Mouse (Mus musculus) kidney, adult 2 months (tissue): Measurements from ENCODE around the gene Tmem242. TPM values are rescaled to one million over a fixed set of nuclear protein-coding genes. Genes with fewer than 3 reads are reported as not detected.

Source experiments
- DNase-seq: peaks from one replicate; pipeline ENCODE4 v3.0.0; 2021
- H3K27ac ChIP-seq: fragments of 200-500 bp; 2 replicates; pipeline ENCODE4 v1.5.1; 2012; ENCODE audit warnings: low read depth, low read length, control low read depth, inconsistent platforms; ENCODE audit not compliant: insufficient read depth
- H3K27me3 ChIP-seq: fragments of 200-500 bp; replicated peaks from 2 replicates; pipeline ENCODE4 v1.6.1; 2012; ENCODE audit warnings: mild to moderate bottlenecking, moderate library complexity, low read length, inconsistent platforms; ENCODE audit not compliant: control insufficient read depth, insufficient read depth
- H3K36me3 ChIP-seq: fragments of 200-500 bp; 2 replicates; pipeline ENCODE4 v1.6.1; 2012; ENCODE audit warnings: mild to moderate bottlenecking, moderate library complexity, low read length, inconsistent platforms; ENCODE audit not compliant: control insufficient read depth, insufficient read depth
- H3K4me1 ChIP-seq: fragments of 200-500 bp; 2 replicates; pipeline ENCODE4 v1.6.1; 2011; ENCODE audit warnings: low read length; ENCODE audit not compliant: control insufficient read depth, insufficient read depth
- H3K4me3 ChIP-seq: fragments of 200-500 bp; 2 replicates; pipeline ENCODE4 v1.5.1; 2011; ENCODE audit warnings: mild to moderate bottlenecking, low read depth, low read length, control low read depth; ENCODE audit not compliant: insufficient read depth
- CTCF ChIP-seq: fragments of 200-500 bp; conservative IDR thresholded peaks from 2 replicates; pipeline ENCODE4 v1.5.1; 2011; ENCODE audit warnings: low read depth, mild to moderate bottlenecking, control low read depth, low read length, moderate library complexity, mixed read lengths; ENCODE audit not compliant: insufficient read depth, insufficient read length
- POLR2A ChIP-seq: fragments of 200-500 bp; IDR thresholded peaks from one replicate; pipeline ENCODE4 v1.6.1; 2011; ENCODE audit warnings: low read depth, low read length, control low read depth
- WGBS: fragments of 180-500 bp; shearing (Covaris S2); methylation state at CpG from one replicate; pipeline ENCODE4 v1.1.7; 2018; 5-methylcytosine and 5-hydroxymethylcytosine counted together
- polyA plus RNA-seq: library from polyadenylated mRNA; depleted of rRNA; stranded (reverse); fragments of >200 nt; gene quantifications from 2 replicates; pipeline ENCODE4 v1.2.3, GENCODE M21; 2012

Tmem242 gene
- polyA plus RNA-seq, 1 experiment, result 28.2 TPM

- no peak overlapping the region for H3K27ac ChIP-seq
- no peaks in the 10 kb centered on the region for H3K4me1 ChIP-seq
- DNase-seq, result no peak
- 98% methylated on average over 3 of the region's 3 CpGs for WGBS
- no peaks in the 10 kb centered on the region for H3K36me3 ChIP-seq
- TF ChIP-seq CTCF, result no peak
- no peak for TF ChIP-seq POLR2A
- no peaks in the 10 kb centered on the region for H3K27me3 ChIP-seq
- no peak overlapping the region for H3K4me3 ChIP-seq
Observed at GRCm38 (mm10) chr17:5416518-5416917, 23.5 kb downstream of the Tmem242 start.

GRCm38 (mm10) chr17:5414041-5414440, 26.0 kb downstream of the Tmem242 start:
- no peaks in the 10 kb centered on the region for H3K27me3 ChIP-seq
- no peaks in the 10 kb centered on the region for H3K36me3 ChIP-seq
- no peaks in the 10 kb centered on the region for H3K4me1 ChIP-seq
- no peak overlapping the region for H3K4me3 ChIP-seq
- H3K27ac ChIP-seq, result no peak overlapping the region
- TF ChIP-seq CTCF, result no peak
- TF ChIP-seq POLR2A, result no peak
- WGBS, result 95% methylated on average over 3 of the region's 3 CpGs
- no peak for DNase-seq

- Histone ChIP-seq H3K4me1 (no peaks in the 10 kb centered on the region), H3K4me3 (no peak overlapping the region), H3K27ac (no peak overlapping the region), H3K27me3 (no peaks in the 10 kb centered on the region), H3K36me3 (no peaks in the 10 kb centered on the region)
- DNase-seq, result no peak
- 91% methylated on average over 13 of the region's 13 CpGs for WGBS
- TF ChIP-seq POLR2A (no peak), CTCF (no peak)
Observed at GRCm38 (mm10) chr17:5413350-5413749, 26.7 kb downstream of the Tmem242 start.

- Histone ChIP-seq H3K27ac (no peak overlapping the region), H3K4me3 (no peak overlapping the region), H3K4me1 (no peaks in the 10 kb centered on the region), H3K27me3 (no peaks in the 10 kb centered on the region), H3K36me3 (no peaks in the 10 kb centered on the region)
- 94% methylated on average over 7 of the region's 7 CpGs for WGBS
- no peak for TF ChIP-seq CTCF
- no peak for TF ChIP-seq POLR2A
- no peak for DNase-seq
Observed at GRCm38 (mm10) chr17:5412740-5413139, 27.3 kb downstream of the Tmem242 start.

GRCm38 (mm10) chr17:5412301-5412700, 27.8 kb downstream of the Tmem242 start:
- WGBS, result 94% methylated on average over 8 of the region's 8 CpGs
- no peak for DNase-seq
- Histone ChIP-seq H3K27me3 (no peaks in the 10 kb centered on the region), H3K4me3 (no peak overlapping the region), H3K4me1 (no peaks in the 10 kb centered on the region), H3K27ac (no peak overlapping the region), H3K36me3 (no peaks in the 10 kb centered on the region)
- TF ChIP-seq CTCF, result no peak
- TF ChIP-seq POLR2A, result no peak

GRCm38 (mm10) chr17:5411205-5411604, 28.9 kb downstream of the Tmem242 start:
- Histone ChIP-seq H3K36me3 (no peaks in the 10 kb centered on the region), H3K4me3 (no peak overlapping the region), H3K27ac (no peak overlapping the region), H3K4me1 (no peaks in the 10 kb centered on the region), H3K27me3 (no peaks in the 10 kb centered on the region)
- WGBS, result 87% methylated on average over 17 of the region's 17 CpGs
- no peak for TF ChIP-seq CTCF
- no peak for TF ChIP-seq POLR2A
- DNase-seq, result no peak

GRCm38 (mm10) chr17:5410336-5410735, 29.7 kb downstream of the Tmem242 start:
- Histone ChIP-seq H3K27ac (no peak overlapping the region), H3K4me1 (no peaks in the 10 kb centered on the region), H3K27me3 (no peaks in the 10 kb centered on the region), H3K36me3 (no peaks in the 10 kb centered on the region), H3K4me3 (no peak overlapping the region)
- TF ChIP-seq CTCF, result no peak
- no peak for TF ChIP-seq POLR2A
- DNase-seq, result no peak
- 80% methylated on average over 4 of the region's 4 CpGs for WGBS

- WGBS, result 73% methylated on average over 6 of the region's 6 CpGs
- H3K4me1 ChIP-seq, result no peaks in the 10 kb centered on the region; the same call in 1 of the 2 replicates
- DNase-seq, result no peak
- TF ChIP-seq POLR2A (no peak), CTCF (no peak)
- no peak overlapping the region for H3K27ac ChIP-seq
- H3K27me3 ChIP-seq, result no peaks in the 10 kb centered on the region
- H3K4me3 ChIP-seq, result no peak overlapping the region
- H3K36me3 ChIP-seq, result no peaks in the 10 kb centered on the region
Observed at GRCm38 (mm10) chr17:5407030-5407429, 33.0 kb downstream of the Tmem242 start.
